Mouse (Mus musculus) brain, embryonic 14.5 days (tissue): ENCODE measurements at regions not wholly inside any gene's neighbourhood (a gene's known extent, or its start where the extent isn't known, plus 50 kb on each side); places are given as distances from the start of the nearest gene placed in this dataset.

Experiments
- CTCF ChIP-seq: fragments of 200-500 bp; IDR thresholded peaks from 2 replicates; pipeline ENCODE4 v1.5.1; 2012; ENCODE audit warnings: inconsistent platforms, mild to moderate bottlenecking, moderate library complexity, borderline replicate concordance; ENCODE audit not compliant: insufficient read depth, insufficient read length; ENCODE audit errors: extremely low read depth
- POLR2A ChIP-seq: fragments of 200-500 bp; IDR thresholded peaks from 2 replicates; pipeline ENCODE4 v1.6.1; 2012; ENCODE audit warnings: mild to moderate bottlenecking, inconsistent platforms, borderline replicate concordance; ENCODE audit not compliant: poor library complexity, insufficient read depth, insufficient read length, severe bottlenecking; ENCODE audit errors: extremely low read depth

GRCm38 (mm10) chr15:25117980-25118379, 295.6 kb downstream of the Basp1 start:
- no peak for TF ChIP-seq CTCF
- no peak for TF ChIP-seq POLR2A
